Mouse (Mus musculus): ENCODE results near the gene Ugt1a6b. TPM values are rescaled to one million over a fixed set of nuclear protein-coding genes. Genes with fewer than 3 reads are reported as not detected.

The Ugt1a6b gene
- polyA plus RNA-seq, 1 experiment from 2014 or later: not detected

DNA sequence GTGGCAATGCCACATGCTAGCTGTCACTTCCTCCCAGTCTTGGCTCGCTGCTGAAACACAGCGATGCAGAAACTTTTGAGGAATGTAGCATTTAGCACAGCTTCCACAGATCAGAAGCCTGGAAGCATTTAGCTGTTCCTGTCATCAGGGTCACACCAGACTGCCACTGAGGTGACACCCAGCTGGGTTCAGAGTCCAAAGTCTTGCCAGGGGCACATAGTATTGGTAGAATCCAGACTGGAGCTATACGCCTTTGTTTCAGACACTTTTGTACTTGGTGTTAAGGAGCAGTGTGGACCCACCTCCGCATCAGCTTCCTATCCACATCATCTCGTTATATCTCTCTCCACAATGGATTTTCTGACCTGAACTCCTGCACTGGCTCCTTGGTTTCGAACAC, 150.5 kb downstream of the Ugt1a6b start:
- Histone ChIP-seq H3K9ac (ENCODE audit: low read length) (no peak overlapping the region), H3K9me3 (ENCODE audit: control insufficient read depth, low read length) (peaks cover 62% of the 10 kb centered on the region), H3K36me3 (ENCODE audit: control insufficient read depth, insufficient read depth, low read length) (no peaks in the 10 kb centered on the region), H3K4me3 (ENCODE audit: low read depth, low read length) (no peak overlapping the region), H3K27me3 (replicated peaks; ENCODE audit: control insufficient read depth, insufficient read depth, low read length) (no peaks in the 10 kb centered on the region), H3K4me2 (ENCODE audit: low read length) (no peak overlapping the region), H3K4me1 (replicated peaks; ENCODE audit: control insufficient read depth, insufficient read depth, low read length) (no peaks in the 10 kb centered on the region), H3K27ac (ENCODE audit: low read depth) (no peak overlapping the region)
- 74% methylated on average over 6 of the region's 6 CpGs for WGBS
- no peak for DNase-seq (ENCODE audit: low spot score)
- no peak for ATAC-seq (replicated peaks; ENCODE audit: low FRiP score, low TSS enrichment, low read depth)

GRCm38 (mm10) chr1:88254793-88255465, 151.9 kb downstream of the Ugt1a6b start:
- Histone ChIP-seq H3K4me1 (replicated peaks; ENCODE audit: control insufficient read depth, insufficient read depth, low read length) (no peaks in the 10 kb centered on the region), H3K9ac (ENCODE audit: low read length) (no peak overlapping the region), H3K36me3 (ENCODE audit: control insufficient read depth, insufficient read depth, low read length) (peaks cover 6% of the 10 kb centered on the region), H3K4me2 (ENCODE audit: low read length) (no peak overlapping the region), H3K4me3 (ENCODE audit: low read depth, low read length) (no peak overlapping the region), H3K27ac (ENCODE audit: low read depth) (no peak overlapping the region), H3K27me3 (replicated peaks; ENCODE audit: control insufficient read depth, insufficient read depth, low read length) (no peaks in the 10 kb centered on the region), H3K9me3 (ENCODE audit: control insufficient read depth, low read length) (peaks cover 48% of the 10 kb centered on the region)
- DNase-seq (ENCODE audit: low spot score) (no peak), ATAC-seq (replicated peaks; ENCODE audit: low FRiP score, low TSS enrichment, low read depth) (no peak)
- 86% methylated on average over 12 of the region's 12 CpGs for whole genome bisulfite sequencing

GRCm38 (mm10) chr1:88255466-88255857, 152.4 kb downstream of the Ugt1a6b start:
- Histone ChIP-seq H3K9me3 (ENCODE audit: control insufficient read depth, low read length) (peaks cover 43% of the 10 kb centered on the region), H3K4me3 (ENCODE audit: low read depth, low read length) (no peak overlapping the region), H3K4me1 (replicated peaks; ENCODE audit: control insufficient read depth, insufficient read depth, low read length) (no peaks in the 10 kb centered on the region), H3K36me3 (ENCODE audit: control insufficient read depth, insufficient read depth, low read length) (peaks cover 11% of the 10 kb centered on the region), H3K9ac (ENCODE audit: low read length) (no peak overlapping the region), H3K27ac (ENCODE audit: low read depth) (no peak overlapping the region), H3K27me3 (replicated peaks; ENCODE audit: control insufficient read depth, insufficient read depth, low read length) (no peaks in the 10 kb centered on the region), H3K4me2 (ENCODE audit: low read length) (no peak overlapping the region)
- 65% methylated on average over 2 of the region's 2 CpGs for WGBS
- no peak for DNase-seq (ENCODE audit: low spot score)
- ATAC-seq (replicated peaks; ENCODE audit: low FRiP score, low TSS enrichment, low read depth): no peak

DNA sequence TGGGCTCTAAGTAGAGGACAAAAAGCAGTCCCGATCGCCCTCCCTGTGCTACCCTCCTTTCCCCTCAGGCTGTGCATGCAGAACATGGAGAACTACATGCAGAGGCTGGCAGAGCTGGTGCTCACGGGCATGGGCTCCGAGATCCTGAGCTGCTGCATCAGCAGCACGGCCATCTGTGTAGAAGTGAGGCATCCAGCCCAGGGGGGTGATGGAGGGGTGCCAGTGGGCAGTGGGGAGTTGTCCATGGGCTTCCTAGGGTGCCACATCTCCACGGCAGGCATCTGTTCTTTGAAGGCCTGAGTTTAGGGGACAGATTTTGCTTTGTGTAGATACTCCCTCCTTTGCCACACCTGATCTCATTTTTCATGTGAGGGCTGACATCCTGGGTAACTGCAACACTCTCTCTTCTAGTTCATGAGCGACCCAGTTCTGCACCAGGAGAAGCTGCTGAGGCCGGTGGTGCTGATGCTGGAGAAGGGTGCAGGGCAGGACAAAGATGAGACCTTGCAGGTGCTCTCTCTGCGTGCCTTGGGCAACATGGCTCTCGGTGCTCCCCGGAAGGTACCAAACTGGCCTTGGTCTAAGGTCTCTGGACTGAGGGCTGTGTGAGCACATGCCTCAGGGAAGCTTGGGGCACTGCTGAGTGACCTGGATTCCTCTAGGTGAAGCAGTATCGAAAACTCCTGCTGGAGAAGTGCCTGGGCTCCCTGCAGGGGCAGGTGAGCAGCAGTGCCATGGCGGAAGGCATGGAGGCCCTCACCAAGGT, 153.1 kb downstream of the Ugt1a6b start:
- Histone ChIP-seq H3K27ac (ENCODE audit: low read depth) (no peak overlapping the region), H3K36me3 (ENCODE audit: control insufficient read depth, insufficient read depth, low read length) (peaks cover 18% of the 10 kb centered on the region), H3K9ac (ENCODE audit: low read length) (no peak overlapping the region), H3K4me3 (ENCODE audit: low read depth, low read length) (no peak overlapping the region), H3K27me3 (replicated peaks; ENCODE audit: control insufficient read depth, insufficient read depth, low read length) (no peaks in the 10 kb centered on the region), H3K4me1 (replicated peaks; ENCODE audit: control insufficient read depth, insufficient read depth, low read length) (no peaks in the 10 kb centered on the region), H3K9me3 (ENCODE audit: control insufficient read depth, low read length) (peaks cover 36% of the 10 kb centered on the region), H3K4me2 (ENCODE audit: low read length) (no peak overlapping the region)
- WGBS: 83% methylated on average over 13 of the region's 13 CpGs
- DNase-seq (ENCODE audit: low spot score) (no peak), ATAC-seq (replicated peaks; ENCODE audit: low FRiP score, low TSS enrichment, low read depth) (no peak)

- Histone ChIP-seq H3K4me1 (replicated peaks; ENCODE audit: control insufficient read depth, insufficient read depth, low read length) (no peaks in the 10 kb centered on the region), H3K36me3 (ENCODE audit: control insufficient read depth, insufficient read depth, low read length) (peaks cover 27% of the 10 kb centered on the region), H3K9me3 (ENCODE audit: control insufficient read depth, low read length) (peaks cover 33% of the 10 kb centered on the region), H3K4me3 (ENCODE audit: low read depth, low read length) (no peak overlapping the region), H3K4me2 (ENCODE audit: low read length) (no peak overlapping the region), H3K27ac (ENCODE audit: low read depth) (no peak overlapping the region), H3K27me3 (replicated peaks; ENCODE audit: control insufficient read depth, insufficient read depth, low read length) (no peaks in the 10 kb centered on the region), H3K9ac (ENCODE audit: low read length) (no peak overlapping the region)
- DNase-seq (ENCODE audit: low spot score) (no peak), ATAC-seq (replicated peaks; ENCODE audit: low FRiP score, low TSS enrichment, low read depth) (no peak)
- 77% methylated on average over 10 of the region's 10 CpGs for WGBS
Observed at GRCm38 (mm10) chr1:88256886-88257663, 154.0 kb downstream of the Ugt1a6b start.

DNA sequence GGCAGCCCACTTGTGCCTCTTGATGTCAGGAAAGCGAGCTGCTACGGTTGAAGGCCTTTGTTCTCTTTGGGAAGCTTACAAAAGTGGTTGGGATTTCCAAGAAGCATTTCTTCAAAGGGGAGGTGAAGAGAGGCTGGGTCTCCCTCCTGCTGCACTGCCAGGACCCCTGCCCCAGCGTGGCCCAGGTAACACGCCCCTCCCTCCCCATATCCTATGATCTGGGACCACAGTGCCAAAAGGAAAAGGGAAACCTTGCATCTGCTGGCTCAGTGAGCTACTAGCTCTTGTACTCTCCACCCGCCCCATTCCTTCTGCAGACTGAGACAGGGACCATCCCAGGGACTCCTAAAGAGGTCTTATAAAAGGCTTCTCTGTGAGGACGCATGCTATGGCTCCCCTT, 154.6 kb downstream of the Ugt1a6b start:
- no peak overlapping the region for H3K4me2 ChIP-seq (ENCODE audit: low read length)
- H3K27ac ChIP-seq (ENCODE audit: low read depth): no peak overlapping the region
- peaks cover 33% of the 10 kb centered on the region for H3K36me3 ChIP-seq (ENCODE audit: control insufficient read depth, insufficient read depth, low read length)
- peaks cover 29% of the 10 kb centered on the region for H3K9me3 ChIP-seq (ENCODE audit: control insufficient read depth, low read length)
- WGBS: 81% methylated on average over 6 of the region's 6 CpGs
- no peak overlapping the region for H3K4me3 ChIP-seq (ENCODE audit: low read depth, low read length)
- no peaks in the 10 kb centered on the region; the same call in 1 of the 2 replicates for H3K4me1 ChIP-seq (replicated peaks; ENCODE audit: control insufficient read depth, insufficient read depth, low read length)
- no peak for DNase-seq (ENCODE audit: low spot score)
- H3K27me3 ChIP-seq (replicated peaks; ENCODE audit: control insufficient read depth, insufficient read depth, low read length): no peaks in the 10 kb centered on the region
- ATAC-seq (replicated peaks; ENCODE audit: low FRiP score, low TSS enrichment, low read depth): no peak
- no peak overlapping the region for H3K9ac ChIP-seq (ENCODE audit: low read length)

GRCm38 (mm10) chr1:88258361-88258760, 155.3 kb downstream of the Ugt1a6b start:
- H3K4me3 ChIP-seq (ENCODE audit: low read depth, low read length): no peak overlapping the region
- no peak overlapping the region for H3K27ac ChIP-seq (ENCODE audit: low read depth)
- ATAC-seq (replicated peaks; ENCODE audit: low FRiP score, low TSS enrichment, low read depth): no peak
- DNase-seq (ENCODE audit: low spot score): no peak
- no peaks in the 10 kb centered on the region; the same call in 1 of the 2 replicates for H3K4me1 ChIP-seq (replicated peaks; ENCODE audit: control insufficient read depth, insufficient read depth, low read length)
- no peak overlapping the region for H3K4me2 ChIP-seq (ENCODE audit: low read length)
- WGBS: 71% methylated on average over 6 of the region's 6 CpGs
- H3K27me3 ChIP-seq (replicated peaks; ENCODE audit: control insufficient read depth, insufficient read depth, low read length): no peaks in the 10 kb centered on the region
- no peak overlapping the region for H3K9ac ChIP-seq (ENCODE audit: low read length)
- H3K36me3 ChIP-seq (ENCODE audit: control insufficient read depth, insufficient read depth, low read length): peaks cover 40% of the 10 kb centered on the region
- H3K9me3 ChIP-seq (ENCODE audit: control insufficient read depth, low read length): peaks cover 25% of the 10 kb centered on the region

DNA sequence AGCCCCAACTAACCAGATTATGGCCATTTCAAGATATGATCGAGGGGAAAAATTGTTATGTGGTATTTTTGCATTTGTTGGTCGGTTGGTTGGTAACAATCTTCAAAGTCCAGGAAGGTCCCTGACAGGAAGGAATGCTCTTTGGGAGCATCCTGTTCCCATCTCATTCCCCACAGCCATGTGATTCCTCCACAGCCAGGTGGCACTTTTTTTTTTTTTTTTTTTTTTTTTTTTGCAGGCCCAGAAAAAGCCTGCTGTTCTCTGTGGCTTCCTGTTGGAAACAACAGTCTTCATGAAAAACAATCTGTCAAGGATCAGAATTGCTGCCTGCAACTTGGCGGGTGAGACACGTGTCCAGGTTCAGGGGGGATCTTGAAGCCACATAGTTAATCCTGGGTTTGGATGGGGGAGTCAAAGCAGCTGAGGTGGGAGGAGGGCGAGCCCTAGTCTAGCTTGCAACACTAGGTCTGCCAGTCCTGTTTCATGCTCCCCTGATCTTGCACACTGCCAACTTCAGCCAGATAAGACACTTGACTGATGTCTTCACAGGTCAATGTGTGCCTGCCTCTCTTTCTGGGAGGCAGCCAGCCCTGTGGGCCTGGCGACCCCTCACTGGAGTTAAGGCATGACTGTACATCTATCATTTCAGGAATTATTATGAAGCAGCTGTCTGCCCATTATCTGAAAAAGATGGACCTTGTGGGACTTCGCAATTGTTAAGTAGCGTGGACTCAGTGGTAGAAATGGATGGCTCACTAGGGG, 156.0 kb downstream of the Ugt1a6b start:
- Histone ChIP-seq H3K4me1 (replicated peaks; ENCODE audit: control insufficient read depth, insufficient read depth, low read length) (no peaks in the 10 kb centered on the region; the same call in 1 of the 2 replicates), H3K27me3 (replicated peaks; ENCODE audit: control insufficient read depth, insufficient read depth, low read length) (no peaks in the 10 kb centered on the region), H3K4me3 (ENCODE audit: low read depth, low read length) (no peak overlapping the region), H3K9ac (ENCODE audit: low read length) (no peak overlapping the region), H3K36me3 (ENCODE audit: control insufficient read depth, insufficient read depth, low read length) (peaks cover 47% of the 10 kb centered on the region), H3K27ac (ENCODE audit: low read depth) (no peak overlapping the region), H3K9me3 (ENCODE audit: control insufficient read depth, low read length) (peaks cover 25% of the 10 kb centered on the region), H3K4me2 (ENCODE audit: low read length) (no peak overlapping the region)
- WGBS: 68% methylated on average over 8 of the region's 8 CpGs
- no peak for ATAC-seq (replicated peaks; ENCODE audit: low FRiP score, low TSS enrichment, low read depth)
- no peak for DNase-seq (ENCODE audit: low spot score)

Data from intestine, embryonic 14.5 days (tissue).